Mouse (Mus musculus): ENCODE measurements at regions not wholly inside any gene's neighbourhood (a gene's known extent, or its start where the extent isn't known, plus 50 kb on each side); places are given as distances from the start of the nearest gene placed in this dataset.

GRCm38 (mm10) chr14:106365624-106366118 is 259.7 kb downstream of the Trim52 start:
- no peak for DNase-seq (ENCODE audit: low read depth)

GRCm38 (mm10) chr14:106373451-106373850 is 267.5 kb downstream of the Trim52 start:
- no peak for DNase-seq (ENCODE audit: low read depth)

- DNase-seq (ENCODE audit: low read depth) = no peak
Observed at GRCm38 (mm10) chr14:106379645-106380044, 273.6 kb downstream of the Trim52 start.

GRCm38 (mm10) chr14:106387671-106388070 is 281.7 kb downstream of the Trim52 start:
- DNase-seq (ENCODE audit: low read depth) = no peak

GRCm38 (mm10) chr14:106390546-106390945 is 284.5 kb downstream of the Trim52 start:
- DNase-seq (ENCODE audit: low read depth) = no peak

- DNase-seq (ENCODE audit: low read depth) = peak; percentile 17
Observed at GRCm38 (mm10) chr14:106393978-106394377, 288.0 kb downstream of the Trim52 start.

- DNase-seq (ENCODE audit: low read depth) = no peak
Observed at GRCm38 (mm10) chr14:106412917-106413558, 307.0 kb downstream of the Trim52 start.

- no peak for DNase-seq (ENCODE audit: low read depth)
Observed at GRCm38 (mm10) chr14:106424714-106425113, 318.7 kb downstream of the Trim52 start.

GRCm38 (mm10) chr14:106428594-106428993 is 322.6 kb downstream of the Trim52 start:
- DNase-seq (ENCODE audit: low read depth) = no peak

GRCm38 (mm10) chr14:106439282-106439681 is 333.3 kb downstream of the Trim52 start:
- no peak for DNase-seq (ENCODE audit: low read depth)

- no peak for DNase-seq (ENCODE audit: low read depth)
Observed at GRCm38 (mm10) chr14:106489074-106489473, 383.1 kb downstream of the Trim52 start.

- DNase-seq (ENCODE audit: low read depth) = no peak
Observed at GRCm38 (mm10) chr14:106491389-106491788, 385.4 kb downstream of the Trim52 start.

GRCm38 (mm10) chr14:106500344-106501135 is 394.5 kb downstream of the Trim52 start:
- peak; percentile 5 for DNase-seq (ENCODE audit: low read depth)

- DNase-seq (ENCODE audit: low read depth) = no peak
Observed at GRCm38 (mm10) chr14:106506921-106507320, 400.9 kb downstream of the Trim52 start.

- DNase-seq (ENCODE audit: low read depth) = no peak
Observed at GRCm38 (mm10) chr14:106518552-106519358, 412.8 kb downstream of the Trim52 start.

- DNase-seq (ENCODE audit: low read depth) = no peak
Observed at GRCm38 (mm10) chr14:106520808-106521207, 414.8 kb downstream of the Trim52 start.

GRCm38 (mm10) chr14:106550150-106550549 is 444.2 kb downstream of the Trim52 start:
- DNase-seq (ENCODE audit: low read depth) = no peak

GRCm38 (mm10) chr14:106579281-106579680 is 473.3 kb downstream of the Trim52 start:
- no peak for DNase-seq (ENCODE audit: low read depth)

- no peak for DNase-seq (ENCODE audit: low read depth)
Observed at GRCm38 (mm10) chr14:106581886-106582285, 475.9 kb downstream of the Trim52 start.

- DNase-seq (ENCODE audit: low read depth) = no peak
Observed at GRCm38 (mm10) chr14:106593352-106593751, 487.4 kb downstream of the Trim52 start.

- DNase-seq (ENCODE audit: low read depth) = no peak
Observed at GRCm38 (mm10) chr14:106593980-106594379, 488.0 kb downstream of the Trim52 start.

GRCm38 (mm10) chr14:106607041-106607440 is 501.0 kb downstream of the Trim52 start:
- DNase-seq (ENCODE audit: low read depth) = peak; percentile 5

Measured in gonadal fat pad, adult 2 months (tissue).